Mouse (Mus musculus): ENCODE data around the gene Eid2b.
"Not testable (repeated sequence)": the region's sequence is repeated elsewhere in the genome, so short reads cannot be mapped to it uniquely, and the experiment has no call there.

The Eid2b gene

GRCm38 (mm10) chr7:28277615-28278278, at the start of gene Eid2b:
TSS of gene Eid2b (plus strand) at chr7:28277739.
- DNase-seq (ENCODE audit: low spot score) = peak; percentile 90

GRCm38 (mm10) chr7:28243943-28244342, 33.6 kb upstream of the Eid2b start:
- not testable (repeated sequence) for DNase-seq (ENCODE audit: low spot score)

GRCm38 (mm10) chr7:28248957-28249356, 28.6 kb upstream of the Eid2b start:
- no peak for DNase-seq (ENCODE audit: low spot score)

GRCm38 (mm10) chr7:28251976-28252375, 25.6 kb upstream of the Eid2b start:
- no peak for DNase-seq (ENCODE audit: low spot score)

GRCm38 (mm10) chr7:28254591-28254990, 22.9 kb upstream of the Eid2b start:
- DNase-seq (ENCODE audit: low spot score) = no peak

GRCm38 (mm10) chr7:28255476-28255875, 22.1 kb upstream of the Eid2b start:
- no peak for DNase-seq (ENCODE audit: low spot score)

- no peak for DNase-seq (ENCODE audit: low spot score)
Observed at GRCm38 (mm10) chr7:28262861-28263260, 14.7 kb upstream of the Eid2b start.

GRCm38 (mm10) chr7:28263786-28264185, 13.8 kb upstream of the Eid2b start:
- DNase-seq (ENCODE audit: low spot score) = peak; percentile 72

GRCm38 (mm10) chr7:28265391-28265790, 12.1 kb upstream of the Eid2b start:
- DNase-seq (ENCODE audit: low spot score) = no peak

GRCm38 (mm10) chr7:28267129-28268041, 10.2 kb upstream of the Eid2b start, which contains the start of gene Eid2:
TSS of gene Eid2 (plus strand) at chr7:28267881.
- DNase-seq (ENCODE audit: low spot score) = peak; percentile 81

GRCm38 (mm10) chr7:28268042-28268531, 9.5 kb upstream of the Eid2b start:
- peak; percentile 66 for DNase-seq (ENCODE audit: low spot score)

- no peak for DNase-seq (ENCODE audit: low spot score)
Observed at GRCm38 (mm10) chr7:28268576-28268975, 9.0 kb upstream of the Eid2b start.

- no peak for DNase-seq (ENCODE audit: low spot score)
Observed at GRCm38 (mm10) chr7:28269355-28269754, 8.2 kb upstream of the Eid2b start.

GRCm38 (mm10) chr7:28271761-28272160, 5.8 kb upstream of the Eid2b start:
- no peak for DNase-seq (ENCODE audit: low spot score)

GRCm38 (mm10) chr7:28277237-28277614, 313 bp upstream of the Eid2b start:
- no peak for DNase-seq (ENCODE audit: low spot score)

GRCm38 (mm10) chr7:28278279-28278652, 727 bp downstream of the Eid2b start:
- no peak for DNase-seq (ENCODE audit: low spot score)

GRCm38 (mm10) chr7:28280630-28281029, 3.1 kb downstream of the Eid2b start:
- DNase-seq (ENCODE audit: low spot score) = no peak

- DNase-seq (ENCODE audit: low spot score) = no peak
Observed at GRCm38 (mm10) chr7:28290165-28290564, 12.6 kb downstream of the Eid2b start.

GRCm38 (mm10) chr7:28290638-28291590, 13.4 kb downstream of the Eid2b start, which contains the start of gene Selenov:
TSS of gene Selenov (minus strand) at chr7:28291186.
- DNase-seq (ENCODE audit: low spot score) = peak; percentile 36

- DNase-seq (ENCODE audit: low spot score) = peak; percentile 75
Observed at GRCm38 (mm10) chr7:28294481-28294880, 16.9 kb downstream of the Eid2b start.

GRCm38 (mm10) chr7:28298837-28299625, 21.5 kb downstream of the Eid2b start:
- no peak for DNase-seq (ENCODE audit: low spot score)

Measured in yolk sac, embryonic 10.5 days (tissue).